In the genomic region with DNA sequence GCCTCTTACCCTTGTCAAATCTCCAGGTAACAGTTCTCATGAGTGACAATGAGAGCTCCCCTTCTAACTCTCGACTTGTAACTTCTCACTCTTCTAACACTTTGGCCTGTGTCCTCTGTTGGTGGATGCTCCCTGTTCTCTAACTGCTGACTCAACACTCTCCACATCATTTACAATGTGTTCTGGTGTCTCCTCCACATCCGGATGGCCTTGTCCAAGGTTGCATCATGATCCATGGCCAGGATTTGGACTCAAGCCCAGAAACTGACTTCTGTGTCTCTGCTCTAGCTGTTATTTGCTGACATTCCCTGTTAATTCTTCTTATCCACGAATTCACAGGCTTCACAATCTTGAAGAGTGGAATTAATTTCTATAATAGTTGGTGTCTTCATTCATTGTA, we compare ENCODE assay signal across 18 mouse cellular contexts. TPM values are rescaled to one million over a fixed set of nuclear protein-coding genes. Genes with fewer than 3 reads are reported as not detected.
DNase-seq lines count a peak whose midpoint lies in the region; ATAC-seq and TF ChIP-seq lines count a peak whose summit lies in the region.
"Had no signal": no experiment of that assay in that cellular context is flagged by ENCODE, and none has a peak within 500 bp of the region (broad histone marks: within the 10 kb centered on the region; RNA-seq: fewer than 3 reads in every experiment).

No protein-coding gene starts in this region.

- no peaks in the 10 kb centered on the region for H3K27me3 ChIP-seq in midbrain, postnatal 0 days (ENCODE audit: insufficient read depth, low read length)
- H3K27me3 ChIP-seq in midbrain, embryonic 14.5 days (ENCODE audit: control insufficient read depth, insufficient read depth, low read length), result no peaks in the 10 kb centered on the region
- H3K27me3 ChIP-seq: forebrain, embryonic 13.5 days; limb, embryonic 15.5 days; neural tube, embryonic 12.5 days had no signal

- H3K27ac ChIP-seq in midbrain, postnatal 0 days (ENCODE audit: low read depth, low read length), result no peak overlapping the region
- H3K27ac ChIP-seq in midbrain, embryonic 14.5 days (replicated peaks; ENCODE audit: low read depth, low read length), result no peak overlapping the region
- H3K27ac ChIP-seq: forebrain, embryonic 13.5 days; hindbrain, embryonic 10.5 days; left cerebral cortex, adult 2 months; limb, embryonic 15.5 days; neural tube, embryonic 12.5 days had no signal

- intact Hi-C loops in left cerebral cortex, postnatal 14 days (cut with DNase I), result no loop called here

- H3K9ac ChIP-seq in midbrain, postnatal 0 days (replicated peaks; ENCODE audit: low read length, poor library complexity, severe bottlenecking), result no peak overlapping the region
- H3K9ac ChIP-seq in midbrain, embryonic 14.5 days (replicated peaks; ENCODE audit: low read length), result no peak overlapping the region
- H3K9ac ChIP-seq: forebrain, embryonic 13.5 days; limb, embryonic 15.5 days; neural tube, embryonic 12.5 days had no signal

- TF ChIP-seq CTCF in midbrain, postnatal 0 days (IDR thresholded peaks at IDR 0.05), result no peak

- 71% methylated on average over 3 of the region's 3 CpGs for WGBS in midbrain, postnatal 0 days
- WGBS in midbrain, embryonic 14.5 days, result 77% methylated on average over 3 of the region's 3 CpGs

- no peaks in the 10 kb centered on the region; the same call in 1 of the 2 replicates for H3K9me3 ChIP-seq in midbrain, postnatal 0 days (ENCODE audit: low read length)
- H3K9me3 ChIP-seq in midbrain, embryonic 14.5 days (ENCODE audit: control insufficient read depth, low read length), result no peaks in the 10 kb centered on the region
- H3K9me3 ChIP-seq: forebrain, embryonic 13.5 days; hindbrain, embryonic 10.5 days; limb, embryonic 15.5 days; neural tube, embryonic 12.5 days had no signal

- peak; percentile 38 for DNase-seq in kidney, postnatal 14 days
- DNase-seq in kidney, adult 18-20 months, result no peak
- DNase-seq in midbrain, postnatal 0 days (ENCODE audit: low spot score), result peak; percentile 17
- no peak for DNase-seq in midbrain, embryonic 14.5 days
- peak; percentile 75 for DNase-seq in adipocyte (ENCODE audit: low spot score)
- DNase-seq in brain, adult 2 months (ENCODE audit: low read depth, low spot score), result peak; percentile 41
- no peak for DNase-seq in cerebellum, adult 11-12 months
- DNase-seq in left cerebral cortex, postnatal 14 days (ENCODE audit: low spot score in 2 of 2), result no peak
- DNase-seq: cerebellum, postnatal 10 days; embryo, embryonic 11 days had no signal

- no peak overlapping the region for H3K4me3 ChIP-seq in midbrain, postnatal 0 days (ENCODE audit: low read depth, low read length)
- no peak overlapping the region for H3K4me3 ChIP-seq in midbrain, embryonic 14.5 days (replicated peaks; ENCODE audit: low read depth, low read length)
- H3K4me3 ChIP-seq: forebrain, embryonic 13.5 days; hindbrain, embryonic 10.5 days; left cerebral cortex, adult 2 months; limb, embryonic 15.5 days; neural tube, embryonic 12.5 days had no signal

- no peaks in the 10 kb centered on the region for H3K4me1 ChIP-seq in midbrain, postnatal 0 days (ENCODE audit: insufficient read depth, low read length)
- H3K4me1 ChIP-seq in midbrain, embryonic 14.5 days (ENCODE audit: control insufficient read depth, insufficient read depth, low read length), result no peaks in the 10 kb centered on the region
- H3K4me1 ChIP-seq: forebrain, embryonic 13.5 days; hindbrain, embryonic 10.5 days; limb, embryonic 15.5 days; neural tube, embryonic 12.5 days had no signal

- ATAC-seq in midbrain, postnatal 0 days (ENCODE audit: low FRiP score), result no peak
- ATAC-seq in midbrain, embryonic 14.5 days (ENCODE audit: low FRiP score, low TSS enrichment), result no peak
- ATAC-seq: activated CD4-positive, CD25-positive, alpha-beta regulatory T cell, adult 4 months; CD4-positive, CD25-positive, alpha-beta regulatory T cell, adult 4 months; forebrain, embryonic 13.5 days; midbrain, embryonic 16.5 days had no signal

- H3K4me2 ChIP-seq in midbrain, postnatal 0 days (ENCODE audit: low read depth, low read length, poor library complexity, severe bottlenecking), result no peak overlapping the region
- no peak overlapping the region for H3K4me2 ChIP-seq in midbrain, embryonic 14.5 days (ENCODE audit: low read length)
- H3K4me2 ChIP-seq: forebrain, embryonic 13.5 days; limb, embryonic 15.5 days; neural tube, embryonic 12.5 days had no signal

- H3K36me3 ChIP-seq in midbrain, postnatal 0 days (ENCODE audit: insufficient read depth, low read length), result no peaks in the 10 kb centered on the region
- no peaks in the 10 kb centered on the region for H3K36me3 ChIP-seq in midbrain, embryonic 14.5 days (ENCODE audit: control insufficient read depth, insufficient read depth, low read length)
- H3K36me3 ChIP-seq: hindbrain, embryonic 10.5 days; limb, embryonic 15.5 days; neural tube, embryonic 12.5 days had no signal

RNA-seq across cellular contexts. Expression of a gene that starts 47.5 kb away (rescaled TPM):
- 35.6 and 37.2 TPM in 2 replicates for total RNA-seq in midbrain, postnatal 0 days (2014; rRNA removed)
- polyA plus RNA-seq in midbrain, postnatal 0 days (2015; fragmentation: Nextera tagmentation; extraction: Ambion mirVana), result 28.6 and 33.9 TPM in 2 replicates
- polyA plus RNA-seq in midbrain, embryonic 14.5 days (2014; fragmentation: Nextera tagmentation; extraction: Ambion mirVana), result 30.2 and 37.0 TPM in 2 replicates
- total RNA-seq in left cerebral cortex, postnatal 14 days (2021), result 10 to 100 TPM; 39.0 to 41.8 TPM

Comparison
In these comparisons a context has a peak if more than half of its experiments do, and no peak if none do; other contexts are left out.
1. DNase-seq: peak in kidney, postnatal 14 days (single experiment), midbrain, postnatal 0 days (single experiment), adipocyte (single experiment) and brain, adult 2 months (single experiment); none in kidney, adult 18-20 months (single experiment), midbrain, embryonic 14.5 days (single experiment), cerebellum, adult 11-12 months (single experiment) and left cerebral cortex, postnatal 14 days (0 of 2).